Mouse (Mus musculus): ENCODE data around the gene Chd3. TPM values are rescaled to one million over a fixed set of nuclear protein-coding genes. Genes with fewer than 3 reads are reported as not detected.

The Chd3 gene
- polyA plus RNA-seq, 1 experiment from 2014 or later: 26.5 TPM

GRCm38 (mm10) chr11:69372780-69373170 is 3.6 kb upstream of the Chd3 start:
- H3K4me3 ChIP-seq: peak overlapping the region; percentile 42
- H3K9me3 ChIP-seq: no peaks in the 10 kb centered on the region
- peak overlapping the region; percentile 76; the same call in 1 of the 2 replicates for H3K27ac ChIP-seq
- WGBS: 53% methylated on average over 3 of the region's 3 CpGs
- peaks cover 39% of the 10 kb centered on the region for H3K4me1 ChIP-seq
- DNase-seq (ENCODE audit: low spot score): no peak
- H3K36me3 ChIP-seq: peaks cover 10% of the 10 kb centered on the region; the same call in 1 of the 2 replicates
- H3K27me3 ChIP-seq (ENCODE audit: insufficient read depth, poor library complexity, severe bottlenecking): no peaks in the 10 kb centered on the region

GRCm38 (mm10) chr11:69372056-69372779 is 3.0 kb upstream of the Chd3 start:
- peaks cover 45% of the 10 kb centered on the region for H3K4me1 ChIP-seq

GRCm38 (mm10) chr11:69371601-69372000 is 2.4 kb upstream of the Chd3 start:
- Histone ChIP-seq H3K9me3 (no peaks in the 10 kb centered on the region), H3K4me1 (peaks cover 47% of the 10 kb centered on the region), H3K27ac (peak overlapping the region; percentile 76), H3K4me3 (peak overlapping the region; percentile 42), H3K36me3 (peaks cover 10% of the 10 kb centered on the region; the same call in 1 of the 2 replicates), H3K27me3 (ENCODE audit: insufficient read depth, poor library complexity, severe bottlenecking) (no peaks in the 10 kb centered on the region)
- WGBS: 54% methylated on average over 12 of the region's 12 CpGs
- no peak for DNase-seq (ENCODE audit: low spot score)

More at GRCm38 (mm10) chr11:69372056-69372779, 3.0 kb upstream of the Chd3 start:
- WGBS: 20% methylated on average over 12 of the region's 12 CpGs
- peaks cover 10% of the 10 kb centered on the region; the same call in 1 of the 2 replicates for H3K36me3 ChIP-seq
- H3K4me3 ChIP-seq: peak overlapping the region; percentile 42
- no peaks in the 10 kb centered on the region for H3K9me3 ChIP-seq
- DNase-seq (ENCODE audit: low spot score): no peak
- no peaks in the 10 kb centered on the region for H3K27me3 ChIP-seq (ENCODE audit: insufficient read depth, poor library complexity, severe bottlenecking)
- H3K27ac ChIP-seq: peak overlapping the region; percentile 76

- H3K27me3 ChIP-seq (ENCODE audit: insufficient read depth, poor library complexity, severe bottlenecking): no peaks in the 10 kb centered on the region
- no peak for DNase-seq (ENCODE audit: low spot score)
- H3K4me3 ChIP-seq: peak overlapping the region; percentile 27; the same call in 1 of the 2 replicates
These were observed 1.6 kb upstream of the Chd3 start for GRCm38 (mm10) chr11:69370817-69371215.

GRCm38 (mm10) chr11:69369990-69370816 is 997 bp upstream of the Chd3 start:
- H3K9me3 ChIP-seq: no peaks in the 10 kb centered on the region
- peak overlapping the region; percentile 99 for H3K4me3 ChIP-seq
- 42% methylated on average over 2 of the region's 2 CpGs for WGBS
- H3K36me3 ChIP-seq: peaks cover 6% of the 10 kb centered on the region; the same call in 1 of the 2 replicates
- DNase-seq (ENCODE audit: low spot score): no peak
- H3K4me1 ChIP-seq: peaks cover 59% of the 10 kb centered on the region
- no peaks in the 10 kb centered on the region for H3K27me3 ChIP-seq (ENCODE audit: insufficient read depth, poor library complexity, severe bottlenecking)
- peak overlapping the region; percentile 100 for H3K27ac ChIP-seq

More at GRCm38 (mm10) chr11:69370817-69371215, 1.6 kb upstream of the Chd3 start:
- 13% methylated on average over 9 of the region's 9 CpGs for WGBS
- peaks cover 52% of the 10 kb centered on the region for H3K4me1 ChIP-seq
- H3K9me3 ChIP-seq: no peaks in the 10 kb centered on the region
- H3K27ac ChIP-seq: peak overlapping the region; percentile 76
- H3K36me3 ChIP-seq: peaks cover 10% of the 10 kb centered on the region; the same call in 1 of the 2 replicates

GRCm38 (mm10) chr11:69368356-69369214 is 621 bp downstream of the Chd3 start:
- 1% methylated on average over 75 of the region's 106 CpGs for WGBS
- DNase-seq (ENCODE audit: low spot score): no peak
- Histone ChIP-seq H3K9me3 (no peaks in the 10 kb centered on the region), H3K4me3 (peak overlapping the region; percentile 99), H3K4me1 (peaks cover 70% of the 10 kb centered on the region), H3K36me3 (peaks cover 8% of the 10 kb centered on the region; the same call in 1 of the 2 replicates), H3K27ac (peak overlapping the region; percentile 100), H3K27me3 (ENCODE audit: insufficient read depth, poor library complexity, severe bottlenecking) (no peaks in the 10 kb centered on the region)

- H3K4me1 ChIP-seq: peaks cover 62% of the 10 kb centered on the region
- 1% methylated on average over 22 of the region's 22 CpGs for WGBS
- H3K36me3 ChIP-seq: peaks cover 14% of the 10 kb centered on the region
- peak overlapping the region; percentile 100 for H3K27ac ChIP-seq
- H3K4me3 ChIP-seq: peak overlapping the region; percentile 99
- peak; percentile 81 for DNase-seq (ENCODE audit: low spot score)
- H3K27me3 ChIP-seq (ENCODE audit: insufficient read depth, poor library complexity, severe bottlenecking): no peaks in the 10 kb centered on the region
- H3K9me3 ChIP-seq: no peaks in the 10 kb centered on the region
These were observed 1.4 kb downstream of the Chd3 start for GRCm38 (mm10) chr11:69367616-69368355.

- peak overlapping the region; percentile 99 for H3K4me3 ChIP-seq
- peaks cover 18% of the 10 kb centered on the region for H3K36me3 ChIP-seq
- peaks cover 57% of the 10 kb centered on the region for H3K4me1 ChIP-seq
- DNase-seq (ENCODE audit: low spot score): no peak
- H3K27ac ChIP-seq: peak overlapping the region; percentile 100
- no peaks in the 10 kb centered on the region for H3K27me3 ChIP-seq (ENCODE audit: insufficient read depth, poor library complexity, severe bottlenecking)
- under 1% methylated on average over 22 of the region's 22 CpGs for WGBS
- no peaks in the 10 kb centered on the region for H3K9me3 ChIP-seq
These were observed 2.2 kb downstream of the Chd3 start for GRCm38 (mm10) chr11:69366855-69367615.

GRCm38 (mm10) chr11:69366157-69366854 is 2.9 kb downstream of the Chd3 start:
- Histone ChIP-seq H3K36me3 (peaks cover 26% of the 10 kb centered on the region), H3K27ac (peak overlapping the region; percentile 100), H3K27me3 (ENCODE audit: insufficient read depth, poor library complexity, severe bottlenecking) (no peaks in the 10 kb centered on the region), H3K4me1 (peaks cover 49% of the 10 kb centered on the region), H3K9me3 (no peaks in the 10 kb centered on the region), H3K4me3 (peak overlapping the region; percentile 99)
- peak; percentile 95 for DNase-seq (ENCODE audit: low spot score)
- WGBS: 3% methylated on average over 26 of the region's 26 CpGs

- H3K4me1 ChIP-seq: peaks cover 44% of the 10 kb centered on the region
- H3K9me3 ChIP-seq: no peaks in the 10 kb centered on the region
- H3K27me3 ChIP-seq (ENCODE audit: insufficient read depth, poor library complexity, severe bottlenecking): no peaks in the 10 kb centered on the region
- WGBS: 31% methylated on average over 6 of the region's 6 CpGs
- H3K36me3 ChIP-seq: peaks cover 32% of the 10 kb centered on the region
- no peak for DNase-seq (ENCODE audit: low spot score)
- peak overlapping the region; percentile 99 for H3K4me3 ChIP-seq
- H3K27ac ChIP-seq: peak overlapping the region; percentile 100
These were observed 3.5 kb downstream of the Chd3 start for GRCm38 (mm10) chr11:69365722-69366121.

- DNase-seq (ENCODE audit: low spot score): no peak
- Histone ChIP-seq H3K36me3 (peaks cover 40% of the 10 kb centered on the region), H3K4me1 (peaks cover 41% of the 10 kb centered on the region), H3K27me3 (ENCODE audit: insufficient read depth, poor library complexity, severe bottlenecking) (no peaks in the 10 kb centered on the region), H3K27ac (peak overlapping the region; percentile 100), H3K9me3 (no peaks in the 10 kb centered on the region), H3K4me3 (peak overlapping the region; percentile 99)
- WGBS: 5% methylated on average over 6 of the region's 6 CpGs
These were observed 4.3 kb downstream of the Chd3 start for GRCm38 (mm10) chr11:69364910-69365309.
